Mouse (Mus musculus) testis, adult 2 months (tissue): ENCODE measurements around the gene Pdilt.

Experiments used
- CTCF ChIP-seq: fragments of 200-500 bp; IDR thresholded peaks from 2 replicates; pipeline ENCODE4 v1.5.1; 2012; ENCODE audit warnings: low read depth, mild to moderate bottlenecking, inconsistent platforms, low read length, moderate library complexity; ENCODE audit not compliant: control insufficient read depth, insufficient read depth, insufficient replicate concordance
- POLR2A ChIP-seq: fragments of 200-500 bp; IDR thresholded peaks from 2 replicates; pipeline ENCODE4 v1.6.1; 2012; ENCODE audit warnings: low read depth, mild to moderate bottlenecking, inconsistent platforms, low read length, moderate library complexity; ENCODE audit not compliant: control insufficient read depth

GRCm38 (mm10) chr7:119441938-119442337 is 81.4 kb downstream of the Pdilt start:
- no peak for TF ChIP-seq CTCF
- TF ChIP-seq POLR2A = no peak
